In the genomic region with DNA sequence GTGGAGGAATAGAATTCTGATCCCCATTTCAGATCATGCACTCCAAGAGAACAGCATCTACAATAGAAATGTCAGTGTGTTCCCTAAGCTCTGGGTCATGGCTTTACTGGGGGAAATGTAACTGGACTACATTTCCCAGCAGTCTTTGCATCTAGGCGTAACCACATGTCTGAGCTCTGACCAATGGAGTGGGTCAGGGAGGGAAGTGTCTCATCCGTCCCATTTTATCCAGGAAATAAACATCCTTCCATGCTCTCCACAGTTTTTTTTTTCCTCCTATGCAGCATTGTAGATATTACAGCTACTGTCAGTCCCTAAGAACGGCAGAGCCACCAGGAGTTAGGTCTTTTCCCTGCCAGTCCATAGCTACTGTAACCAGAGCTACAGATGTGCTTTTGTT, we compare ENCODE assay signal across 8 mouse cellular contexts. TPM values are rescaled to one million over a fixed set of nuclear protein-coding genes. Genes with fewer than 3 reads are reported as not detected.
DNase-seq lines count a peak whose midpoint lies in the region; ATAC-seq lines count a peak whose summit lies in the region.

No protein-coding gene starts in this region.

- peak; percentile 78 for ATAC-seq in forebrain, embryonic 11.5 days (replicated peaks; ENCODE audit: low FRiP score)
- ATAC-seq in hindbrain, embryonic 15.5 days (ENCODE audit: low FRiP score, low read depth) = peak; percentile 67; the same call in 1 of the 2 replicates

- H3K9me3 ChIP-seq in forebrain, embryonic 11.5 days (ENCODE audit: control insufficient read depth, low read length) = no peaks in the 10 kb centered on the region
- H3K9me3 ChIP-seq in hindbrain, embryonic 15.5 days = no peaks in the 10 kb centered on the region
- no peaks in the 10 kb centered on the region for H3K9me3 ChIP-seq in midbrain, embryonic 10.5 days (replicated peaks)

- H3K4me1 ChIP-seq in forebrain, embryonic 11.5 days (replicated peaks; ENCODE audit: control insufficient read depth, insufficient read depth, low read length) = peaks cover 13% of the 10 kb centered on the region
- H3K4me1 ChIP-seq in hindbrain, embryonic 15.5 days (replicated peaks) = peaks cover 39% of the 10 kb centered on the region
- peaks cover 64% of the 10 kb centered on the region for H3K4me1 ChIP-seq in midbrain, embryonic 10.5 days

- H3K4me3 ChIP-seq in forebrain, embryonic 11.5 days (ENCODE audit: low read depth, low read length) = no peak overlapping the region; the same call in 1 of the 2 replicates
- H3K4me3 ChIP-seq in hindbrain, embryonic 15.5 days = peak overlapping the region; percentile 14; the same call in 1 of the 2 replicates
- H3K4me3 ChIP-seq in midbrain, embryonic 10.5 days = peak overlapping the region; percentile 43

- WGBS in forebrain, embryonic 11.5 days = 14% methylated on average over 3 of the region's 3 CpGs
- 1% methylated on average over 3 of the region's 3 CpGs for WGBS in hindbrain, embryonic 15.5 days
- WGBS in midbrain, embryonic 10.5 days = 17% methylated on average over 3 of the region's 3 CpGs

- peak; percentile 74 for DNase-seq in layer of hippocampus, adult 11-12 months (ENCODE audit: low spot score)
- DNase-seq in layer of hippocampus, postnatal 25 days (ENCODE audit: extremely low spot score in 1 of 2, low spot score in 1 of 2) = no peak
- peak; percentile 95 for DNase-seq in brain, adult 2 months (ENCODE audit: low read depth, low spot score)
- DNase-seq in forebrain, embryonic 11.5 days (ENCODE audit: low spot score) = no peak
- peak; percentile 62 to 90 for DNase-seq in left cerebral cortex, postnatal 25 days (ENCODE audit: low spot score in 2 of 2)
- DNase-seq in midbrain, embryonic 10.5 days (ENCODE audit: low spot score) = no peak
- peak; percentile 59 for DNase-seq in thymus, postnatal 14 days

- peak overlapping the region; percentile 32 for H3K9ac ChIP-seq in forebrain, embryonic 11.5 days (ENCODE audit: low read length)
- peak overlapping the region; percentile 47 for H3K9ac ChIP-seq in hindbrain, embryonic 15.5 days

- H3K27me3 ChIP-seq in forebrain, embryonic 11.5 days (ENCODE audit: control insufficient read depth, insufficient read depth, low read length) = no peaks in the 10 kb centered on the region
- no peaks in the 10 kb centered on the region for H3K27me3 ChIP-seq in hindbrain, embryonic 15.5 days
- H3K27me3 ChIP-seq in midbrain, embryonic 10.5 days (ENCODE audit: low read depth, poor library complexity, severe bottlenecking) = no peaks in the 10 kb centered on the region

- H3K27ac ChIP-seq in forebrain, embryonic 11.5 days (ENCODE audit: low read depth, low read length) = no peak overlapping the region
- peak overlapping the region; percentile 77 for H3K27ac ChIP-seq in hindbrain, embryonic 15.5 days (replicated peaks)
- peak overlapping the region; percentile 76 for H3K27ac ChIP-seq in midbrain, embryonic 10.5 days (replicated peaks)

- no peaks in the 10 kb centered on the region for H3K36me3 ChIP-seq in forebrain, embryonic 11.5 days (ENCODE audit: control insufficient read depth, insufficient read depth, low read length)
- no peaks in the 10 kb centered on the region for H3K36me3 ChIP-seq in hindbrain, embryonic 15.5 days
- H3K36me3 ChIP-seq in midbrain, embryonic 10.5 days = no peaks in the 10 kb centered on the region

- peak overlapping the region; percentile 38; the same call in 1 of the 2 replicates for H3K4me2 ChIP-seq in forebrain, embryonic 11.5 days (ENCODE audit: low read depth, low read length, severe bottlenecking)
- H3K4me2 ChIP-seq in hindbrain, embryonic 15.5 days = peak overlapping the region; percentile 57

- intact Hi-C loops in left cerebral cortex, postnatal 25 days (cut with DNase I) = loop anchor here (5.0 kb wide), 2 partner anchors 89 to 216 kb away; a partner anchor contains a TSS

RNA-seq across cellular contexts. Expression of a gene that starts 3.9 kb away (rescaled TPM):
- 10 to 100 TPM in 1 of 2 experiments, 1 to 10 TPM in 1; 3.0 to 10.3 TPM for total RNA-seq in layer of hippocampus, postnatal 25 days (2021)
- 0.57 and 0.71 TPM in 2 replicates for polyA plus RNA-seq in forebrain, embryonic 11.5 days (2014; fragmentation: Nextera tagmentation; extraction: Ambion mirVana)
- polyA plus RNA-seq in hindbrain, embryonic 15.5 days (2015; fragmentation: Nextera tagmentation; extraction: Ambion mirVana) = 0.51 and 0.94 TPM in 2 replicates
- 1 to 10 TPM; 4.2 to 5.5 TPM for total RNA-seq in left cerebral cortex, postnatal 25 days (2021)
- polyA plus RNA-seq in midbrain, embryonic 10.5 days (2016; fragmentation: Nextera tagmentation; extraction: Ambion mirVana) = 0.20 and 0.34 TPM in 2 replicates

Comparison
In these comparisons a context has a peak if more than half of its experiments do, and no peak if none do; other contexts are left out.
1. DNase-seq: peak in layer of hippocampus, adult 11-12 months (single experiment), brain, adult 2 months (single experiment), left cerebral cortex, postnatal 25 days (2 of 2) and thymus, postnatal 14 days (single experiment); none in layer of hippocampus, postnatal 25 days (0 of 2), forebrain, embryonic 11.5 days (single experiment) and midbrain, embryonic 10.5 days (single experiment).